Mouse (Mus musculus): ENCODE data around the gene Cwc27.

Cwc27 gene

GRCm38 (mm10) chr13:104611296-104611695 is 205.6 kb downstream of the Cwc27 start:
- DNase-seq (ENCODE audit: low spot score) = no peak

DNA sequence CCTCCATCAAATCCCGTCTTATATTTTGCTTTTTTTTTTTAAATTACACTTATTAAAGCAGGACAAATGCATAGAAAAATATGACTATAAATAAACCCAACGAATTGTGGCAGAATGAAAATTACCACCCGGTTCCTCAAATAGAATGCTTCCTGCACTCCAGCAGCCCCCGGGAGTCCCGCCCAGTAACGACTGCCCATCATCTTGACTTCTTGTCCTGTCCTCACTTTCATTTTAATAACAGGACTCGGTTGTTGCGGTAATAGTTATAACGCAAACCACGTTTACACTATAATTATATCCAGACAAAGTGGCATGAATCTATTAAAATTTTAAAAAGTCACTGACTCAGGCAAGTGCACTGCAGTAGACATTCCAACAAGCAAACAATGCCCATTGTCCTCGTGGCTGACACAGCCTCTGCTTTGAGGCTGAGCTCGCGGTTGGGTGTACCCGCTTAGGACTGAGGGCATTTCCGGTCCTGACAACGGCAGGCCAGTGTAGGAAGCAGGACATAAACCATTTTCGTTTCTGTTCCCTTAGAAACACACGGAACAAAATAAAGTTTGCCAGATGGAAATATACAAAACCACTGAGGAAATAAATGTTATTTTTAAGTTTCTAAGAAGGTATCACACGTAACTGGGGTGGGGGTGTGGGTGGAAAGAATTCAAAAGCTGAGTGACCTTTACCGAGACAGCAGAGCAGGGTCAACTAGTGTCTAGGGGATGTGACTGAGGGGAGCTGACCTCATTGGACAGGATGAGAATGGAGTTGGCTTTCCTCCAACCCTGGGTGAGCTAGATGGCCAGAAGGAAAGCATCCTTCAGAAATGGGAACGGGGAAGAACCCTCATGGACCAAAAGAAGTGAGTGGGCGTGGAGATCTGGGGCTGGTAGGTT is 206.5 kb downstream of the Cwc27 start:
- DNase-seq (ENCODE audit: low spot score) = no peak

GRCm38 (mm10) chr13:104608516-104608915 is 208.4 kb downstream of the Cwc27 start:
- no peak for DNase-seq (ENCODE audit: low spot score)

DNA sequence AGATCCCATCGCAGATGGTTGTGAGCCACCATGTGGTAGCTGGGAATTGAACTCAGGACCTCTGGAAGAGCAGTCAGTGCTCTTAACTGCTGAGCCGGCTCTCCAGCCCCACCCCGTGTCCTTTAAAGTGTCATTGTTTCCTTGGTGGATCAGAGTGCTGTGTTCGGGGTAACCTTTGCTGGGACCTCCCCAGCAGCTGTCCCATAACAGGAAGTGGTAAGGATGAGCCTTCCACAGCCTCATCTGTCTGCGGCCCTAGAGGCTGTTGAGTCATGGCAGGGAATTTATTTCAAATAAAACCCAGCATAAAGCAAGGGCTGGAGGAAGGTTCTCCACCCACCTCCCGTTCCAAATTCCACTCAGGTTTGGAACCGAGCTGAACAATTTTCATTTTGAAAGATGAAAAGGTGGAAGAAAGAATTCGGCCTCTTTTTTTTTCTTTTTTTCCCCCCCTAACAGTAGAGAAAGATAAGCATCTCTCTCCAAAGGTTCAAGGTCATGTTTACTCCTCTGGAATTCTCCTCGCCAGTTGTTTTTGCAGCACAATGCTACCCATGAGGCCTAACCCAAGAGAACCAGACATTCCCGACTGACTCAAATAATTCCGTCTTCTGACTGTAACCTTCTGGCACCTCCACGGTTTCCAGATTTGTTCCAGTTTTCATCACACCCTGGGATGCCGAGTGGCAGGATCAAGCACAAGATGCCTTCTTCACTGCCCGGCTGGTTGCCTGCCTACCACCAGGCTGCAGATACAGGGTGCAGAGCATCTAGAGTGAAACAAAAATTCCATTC is 210.0 kb downstream of the Cwc27 start:
- no peak for DNase-seq (ENCODE audit: low spot score)

GRCm38 (mm10) chr13:104605111-104605510 is 211.8 kb downstream of the Cwc27 start:
- no peak for DNase-seq (ENCODE audit: low spot score)

GRCm38 (mm10) chr13:104602197-104602596 is 214.7 kb downstream of the Cwc27 start:
- DNase-seq (ENCODE audit: low spot score) = no peak

DNA sequence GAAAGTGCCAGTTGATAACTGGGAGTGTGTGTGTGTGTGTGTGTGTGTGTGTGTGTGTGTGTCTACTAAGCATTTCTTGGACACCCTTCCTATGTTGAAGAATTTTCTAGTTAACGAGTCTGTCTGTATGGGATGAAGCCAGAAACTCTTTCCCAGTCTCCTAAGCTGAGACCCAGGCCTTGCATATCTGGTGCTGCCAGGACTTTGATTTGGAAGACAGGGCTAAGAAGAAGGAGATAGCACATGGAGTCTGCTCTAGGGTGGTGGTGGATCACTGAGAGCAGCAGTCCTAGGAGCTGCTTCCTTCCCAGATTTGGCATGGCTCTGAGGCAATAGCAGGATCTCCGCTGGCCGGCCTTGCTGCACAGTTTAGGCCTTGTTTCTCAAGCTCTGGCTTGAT is 215.2 kb downstream of the Cwc27 start:
- no peak for DNase-seq (ENCODE audit: low spot score)

DNA sequence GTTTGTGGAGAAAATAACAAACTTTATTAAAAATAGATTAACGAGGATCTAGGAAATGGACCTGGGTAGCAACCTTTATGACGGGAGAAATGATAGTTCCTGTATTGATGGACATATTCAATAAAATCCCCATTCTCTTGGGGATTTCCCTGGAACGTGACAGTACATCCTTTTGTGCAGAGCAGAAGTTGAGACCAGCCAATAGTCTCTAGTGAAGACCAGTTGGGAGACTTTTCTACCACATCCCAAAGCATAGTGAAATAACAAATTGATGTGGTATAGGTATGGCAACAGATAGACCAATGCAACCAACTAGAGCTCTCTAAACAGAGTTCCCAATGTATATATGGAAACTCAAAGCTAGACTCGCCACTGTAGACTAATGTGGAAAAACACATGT is 220.7 kb downstream of the Cwc27 start:
- DNase-seq (ENCODE audit: low spot score) = no peak

DNA sequence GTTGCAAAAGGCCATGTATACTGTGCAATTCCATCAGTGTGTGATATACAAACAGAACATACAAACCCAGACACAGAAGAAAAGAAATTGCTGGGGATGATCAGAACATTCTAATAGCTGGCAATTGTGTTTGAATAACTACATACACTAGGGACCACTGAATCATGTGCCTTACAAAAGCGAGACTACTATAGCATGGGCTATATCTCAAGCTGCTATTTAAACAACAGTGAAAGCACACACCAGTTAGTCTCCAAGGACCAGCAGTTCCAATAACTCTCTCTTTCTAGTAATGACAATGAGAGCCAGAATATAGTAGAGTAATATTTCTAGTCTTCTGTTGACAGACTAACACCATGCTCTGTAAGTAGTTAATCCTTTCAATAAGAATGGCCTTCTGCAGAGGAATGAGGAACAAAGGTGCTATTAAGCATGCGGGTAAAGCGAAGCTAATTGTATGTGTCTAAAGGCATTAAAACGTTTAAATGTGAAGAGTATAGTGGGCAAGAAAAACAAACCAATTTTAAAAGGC is 222.1 kb downstream of the Cwc27 start:
- no peak for DNase-seq (ENCODE audit: low spot score)

- no peak for DNase-seq (ENCODE audit: low spot score)
Observed at GRCm38 (mm10) chr13:104590931-104591330, 226.0 kb downstream of the Cwc27 start.

GRCm38 (mm10) chr13:104590097-104590607 is 226.8 kb downstream of the Cwc27 start:
- DNase-seq (ENCODE audit: low spot score) = no peak

DNA sequence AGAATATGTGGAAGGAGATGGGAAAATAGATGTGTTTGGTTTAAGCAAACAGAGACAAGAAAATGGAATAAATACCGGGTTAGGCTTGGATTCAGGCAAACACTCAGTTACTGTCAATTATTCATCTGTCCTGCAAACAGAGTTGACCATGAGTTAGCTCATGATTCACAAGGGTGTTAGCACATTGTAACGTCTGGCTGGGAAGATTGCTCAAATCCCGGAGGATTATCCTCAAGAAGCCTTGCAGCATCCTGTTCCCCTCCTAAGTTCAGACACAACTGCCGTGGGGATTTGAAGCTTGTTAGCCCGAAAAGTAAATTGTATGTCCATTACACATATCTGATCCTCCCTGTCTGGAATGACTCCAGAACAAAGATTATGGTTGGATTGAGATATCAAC is 228.6 kb downstream of the Cwc27 start:
- no peak for DNase-seq (ENCODE audit: low spot score)
